Mouse (Mus musculus): Measurements from ENCODE around the gene Cldn13.
"Not testable (repeated sequence)": the region's sequence is repeated elsewhere in the genome, so short reads cannot be mapped to it uniquely, and the experiment has no call there.

The Cldn13 gene

DNA sequence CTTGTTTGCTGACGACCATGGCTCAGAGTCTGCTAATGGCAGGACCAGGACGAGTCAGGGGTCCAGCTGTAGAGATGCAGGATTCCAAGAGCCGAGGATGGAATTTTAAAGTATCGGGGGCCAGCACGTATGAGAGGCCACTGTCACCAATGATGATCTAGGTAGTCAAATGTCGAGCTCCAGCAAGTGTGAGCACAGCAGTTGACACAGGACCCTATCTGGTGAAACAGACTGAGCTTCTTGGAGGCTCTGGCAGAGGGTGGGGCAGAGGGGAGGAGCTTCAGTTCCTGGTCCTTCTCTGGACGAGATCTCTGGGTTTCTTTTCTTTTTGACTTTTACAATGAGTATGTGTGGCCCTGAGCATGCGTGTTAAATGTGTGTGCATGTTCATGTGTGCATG is at the start of gene Cldn13:
Gene Cldn13, minus strand, starts transcription at position 216 of the 400 bp plus-strand sequence.
- DNase-seq (ENCODE audit: low spot score) = no peak

DNA sequence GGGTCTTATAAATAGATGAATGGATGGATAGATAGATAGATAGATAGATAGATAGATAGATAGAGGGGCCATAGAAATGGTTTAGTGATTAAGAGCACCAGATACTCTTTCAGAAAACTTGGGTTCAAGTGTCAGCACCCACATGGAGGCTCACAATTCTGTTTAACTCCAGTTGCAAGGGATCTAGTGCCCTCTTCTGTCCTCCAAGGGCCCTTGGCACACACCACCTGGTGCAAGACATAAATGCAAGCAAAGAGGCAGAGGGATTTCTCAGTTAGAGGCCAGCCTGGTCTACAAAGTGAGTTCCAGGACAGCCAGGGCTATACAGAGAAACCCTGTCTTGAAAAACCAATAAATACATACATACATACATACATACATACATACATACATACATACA is 49.3 kb upstream of the Cldn13 start:
- DNase-seq (ENCODE audit: low spot score) = not testable (repeated sequence)

DNA sequence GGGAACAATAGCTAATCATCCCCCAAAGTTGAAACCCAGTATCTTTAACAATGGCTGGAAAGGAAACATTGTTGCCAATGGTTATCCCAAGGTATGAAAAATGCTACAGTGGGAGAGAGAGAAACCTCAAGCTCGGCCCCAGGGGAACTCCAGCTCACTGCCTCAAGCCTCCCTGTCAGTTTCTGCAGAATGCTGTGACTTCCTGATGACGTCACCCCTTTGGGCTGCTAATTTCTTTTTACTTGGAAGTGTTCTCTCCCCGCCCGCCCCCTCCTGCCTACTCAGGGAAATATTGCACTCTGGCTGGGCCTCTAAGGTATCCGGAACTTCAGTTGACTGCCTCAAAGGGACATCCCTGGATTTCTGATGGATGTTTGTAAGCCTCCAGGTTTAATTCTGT is 48.2 kb upstream of the Cldn13 start:
- DNase-seq (ENCODE audit: low spot score) = no peak

DNA sequence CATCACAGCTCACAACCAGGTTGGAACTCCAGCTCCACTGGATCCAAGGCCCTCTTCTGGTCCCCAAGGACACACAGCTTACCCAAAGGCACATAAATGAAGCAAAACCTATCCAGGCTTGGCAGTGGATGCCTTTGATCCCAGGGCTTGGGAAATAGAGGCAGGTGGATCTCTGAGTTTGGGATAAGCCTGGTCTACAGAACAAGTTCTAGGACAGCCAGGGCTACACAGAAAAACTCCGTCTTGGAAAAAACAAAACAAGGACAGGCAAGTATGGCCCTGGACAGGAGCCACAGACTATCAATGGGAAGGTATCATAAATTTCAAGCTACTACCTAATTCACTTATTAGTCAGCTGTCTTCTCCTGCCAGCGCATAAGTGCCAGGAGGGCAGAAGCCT is 46.2 kb upstream of the Cldn13 start:
- DNase-seq (ENCODE audit: low spot score) = no peak

DNA sequence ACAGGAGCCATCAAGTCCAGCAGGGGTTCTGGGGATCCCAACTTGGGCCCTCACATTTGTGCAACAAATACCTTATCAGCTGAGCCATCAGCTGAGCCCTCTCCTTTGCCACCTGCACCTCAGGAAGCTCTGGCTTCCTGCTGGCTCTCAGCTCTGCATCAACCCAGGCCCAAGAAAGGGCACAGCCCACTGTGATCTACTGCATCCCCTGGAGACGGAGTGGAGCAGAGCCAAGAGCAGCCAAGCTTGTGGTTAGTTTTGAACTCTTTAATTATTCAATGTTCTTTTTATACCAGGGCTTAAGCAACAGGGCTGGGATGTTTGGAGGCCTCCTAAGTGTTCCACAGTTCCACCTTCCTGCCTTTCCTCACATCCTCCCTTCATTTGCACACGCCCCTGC is 45.1 kb upstream of the Cldn13 start:
- no peak for DNase-seq (ENCODE audit: low spot score)

DNA sequence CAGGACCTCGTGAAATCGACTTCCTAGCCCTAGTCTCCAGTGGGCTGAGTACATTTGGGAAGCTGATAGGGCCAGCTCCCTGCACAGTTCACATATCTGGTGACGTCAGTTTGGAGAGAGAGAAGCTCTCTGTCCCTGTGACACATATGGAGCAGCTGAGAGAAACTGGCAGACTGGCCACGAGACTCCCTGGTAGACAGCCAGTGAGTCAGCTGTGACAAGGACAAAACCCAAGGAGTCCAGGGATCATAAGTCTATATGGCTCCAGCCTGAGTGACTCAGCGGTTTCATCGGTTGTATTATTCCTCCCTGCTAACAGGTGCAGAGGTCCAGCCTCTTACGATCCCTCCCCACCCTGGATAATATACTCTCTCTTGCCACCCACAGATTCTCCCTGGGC is 43.8 kb upstream of the Cldn13 start:
- no peak for DNase-seq (ENCODE audit: low spot score)

DNA sequence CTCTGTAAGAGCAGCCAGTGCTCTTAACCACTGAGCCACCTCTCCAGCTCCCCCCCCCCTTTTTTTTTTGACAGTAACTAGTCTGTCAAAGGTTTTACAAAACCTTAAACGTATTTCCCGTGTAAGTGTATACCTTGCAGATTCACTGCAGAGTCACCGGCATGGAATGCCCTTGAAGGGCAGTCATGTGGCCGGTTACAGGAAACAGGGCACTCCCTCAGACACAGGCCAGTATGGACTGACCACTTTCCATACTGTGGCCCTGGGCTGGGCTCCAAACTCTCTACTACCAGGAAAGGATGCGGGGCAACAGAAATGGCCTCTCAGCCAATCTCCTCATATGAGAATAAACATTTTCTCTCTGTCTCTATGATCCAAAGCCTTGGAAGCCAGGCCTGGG is 40.2 kb upstream of the Cldn13 start:
- no peak for DNase-seq (ENCODE audit: low spot score)

DNA sequence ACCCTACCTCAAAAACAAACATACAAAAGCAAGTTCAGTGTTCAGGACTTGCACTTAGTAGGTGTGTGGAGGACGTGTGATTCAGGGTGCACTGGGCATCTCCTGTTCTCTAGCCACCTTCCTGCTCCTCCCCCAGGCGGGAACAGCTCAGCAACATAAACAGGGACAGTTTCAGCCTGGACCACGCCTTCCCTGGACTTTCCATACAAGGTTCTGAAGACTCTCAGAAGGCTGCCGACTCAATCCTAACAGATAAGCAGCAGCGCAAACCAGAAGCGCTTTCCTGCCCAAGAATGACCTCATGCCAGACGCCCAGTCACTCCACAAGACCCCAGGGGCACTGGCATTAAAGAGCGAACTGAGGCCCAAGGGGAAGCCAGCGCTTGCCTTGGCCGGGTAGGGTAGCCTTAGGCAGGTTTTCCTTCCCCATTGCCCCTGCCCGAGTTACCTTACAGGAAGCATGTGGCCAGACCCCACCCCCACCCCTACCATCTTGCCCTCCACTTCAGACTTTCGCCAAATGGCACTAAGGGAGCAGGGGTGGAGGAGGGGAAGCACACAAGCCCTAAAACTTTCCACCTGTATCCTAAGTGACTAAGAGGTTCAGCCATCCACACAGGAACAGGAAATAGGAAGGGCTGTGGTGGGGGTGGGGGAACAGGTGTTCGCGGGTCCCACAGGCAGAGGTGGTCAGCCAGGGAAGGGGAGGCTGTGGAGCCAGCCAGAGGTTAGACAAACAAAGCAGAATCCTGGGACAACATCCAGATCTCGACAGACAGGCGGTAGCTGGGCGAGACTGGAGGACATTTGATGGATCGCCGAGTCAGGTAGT is 35.9 kb upstream of the Cldn13 start:
- DNase-seq (ENCODE audit: low spot score) = no peak

DNA sequence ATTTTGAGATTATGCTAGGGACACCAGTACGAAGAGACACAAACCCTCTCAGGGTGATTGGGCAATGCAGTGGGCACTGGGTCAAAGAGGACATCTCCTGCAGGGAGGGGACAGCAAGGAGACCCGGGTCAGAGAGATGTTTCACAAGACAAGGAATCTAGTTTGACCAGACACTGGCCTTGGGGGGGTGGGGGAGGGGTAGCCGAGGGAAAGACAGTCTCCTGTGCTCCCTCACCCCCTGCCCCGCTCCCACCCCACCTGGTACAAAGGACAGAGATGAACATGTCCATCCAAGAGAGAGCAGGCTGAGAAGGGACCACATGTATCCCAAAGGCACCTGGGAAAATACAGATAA is 32.7 kb upstream of the Cldn13 start:
- no peak for DNase-seq (ENCODE audit: low spot score)

DNA sequence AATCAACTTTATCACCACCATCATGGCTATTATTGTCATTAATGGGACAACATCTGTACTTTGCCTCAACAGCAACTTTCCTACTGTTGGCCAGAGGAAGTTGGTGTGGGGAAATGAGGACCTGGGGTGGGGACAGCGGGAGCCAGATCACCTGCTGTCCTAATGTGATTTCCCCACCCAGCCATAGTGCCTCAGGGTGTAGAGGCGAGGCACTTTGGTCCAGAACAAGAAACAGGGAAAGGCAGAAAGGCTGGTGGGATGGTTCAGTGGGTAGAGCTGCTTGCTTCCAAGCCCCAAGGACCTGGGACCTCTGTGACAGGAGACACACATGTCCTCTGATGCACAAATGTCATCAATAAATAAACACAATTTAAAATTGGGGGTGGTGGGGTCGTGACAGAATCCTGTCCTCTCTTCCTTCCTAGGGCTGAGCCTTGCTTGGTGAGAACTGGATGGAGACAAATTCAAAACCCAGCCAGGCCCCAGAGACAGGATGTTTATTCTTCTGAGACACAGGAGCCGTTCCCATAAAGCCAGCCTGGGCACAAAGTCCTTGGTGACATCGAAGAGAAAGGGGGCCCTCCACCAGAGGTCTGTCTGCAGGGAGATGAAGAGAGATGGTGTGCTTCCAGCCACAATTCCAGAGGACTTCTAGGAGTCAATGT is 32.2 kb upstream of the Cldn13 start:
- no peak for DNase-seq (ENCODE audit: low spot score)

DNA sequence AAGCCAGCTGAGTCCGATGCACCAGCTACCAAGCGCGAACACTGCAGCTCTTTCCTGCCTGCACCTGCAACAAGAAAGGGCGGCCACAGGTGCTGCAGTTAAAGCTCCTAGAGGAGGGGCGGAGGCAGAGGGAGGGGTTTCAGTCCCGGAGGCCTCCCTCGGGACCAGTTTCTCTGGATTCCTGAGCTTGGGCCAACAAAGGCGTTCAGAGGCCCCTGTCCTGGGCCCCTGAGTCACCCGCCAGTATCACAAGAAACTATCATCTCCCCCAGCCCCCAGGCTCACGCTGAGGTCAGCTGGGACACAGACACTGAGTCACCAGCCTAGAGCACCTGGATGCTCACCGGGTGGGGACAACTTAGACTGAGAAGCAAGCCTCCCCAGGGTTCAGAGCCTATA is 31.5 kb upstream of the Cldn13 start, which contains the start of gene Cldn4:
Gene Cldn4, minus strand, starts transcription at position 78 of the 399 bp plus-strand sequence.
- peak; percentile 46 for DNase-seq (ENCODE audit: low spot score)

DNA sequence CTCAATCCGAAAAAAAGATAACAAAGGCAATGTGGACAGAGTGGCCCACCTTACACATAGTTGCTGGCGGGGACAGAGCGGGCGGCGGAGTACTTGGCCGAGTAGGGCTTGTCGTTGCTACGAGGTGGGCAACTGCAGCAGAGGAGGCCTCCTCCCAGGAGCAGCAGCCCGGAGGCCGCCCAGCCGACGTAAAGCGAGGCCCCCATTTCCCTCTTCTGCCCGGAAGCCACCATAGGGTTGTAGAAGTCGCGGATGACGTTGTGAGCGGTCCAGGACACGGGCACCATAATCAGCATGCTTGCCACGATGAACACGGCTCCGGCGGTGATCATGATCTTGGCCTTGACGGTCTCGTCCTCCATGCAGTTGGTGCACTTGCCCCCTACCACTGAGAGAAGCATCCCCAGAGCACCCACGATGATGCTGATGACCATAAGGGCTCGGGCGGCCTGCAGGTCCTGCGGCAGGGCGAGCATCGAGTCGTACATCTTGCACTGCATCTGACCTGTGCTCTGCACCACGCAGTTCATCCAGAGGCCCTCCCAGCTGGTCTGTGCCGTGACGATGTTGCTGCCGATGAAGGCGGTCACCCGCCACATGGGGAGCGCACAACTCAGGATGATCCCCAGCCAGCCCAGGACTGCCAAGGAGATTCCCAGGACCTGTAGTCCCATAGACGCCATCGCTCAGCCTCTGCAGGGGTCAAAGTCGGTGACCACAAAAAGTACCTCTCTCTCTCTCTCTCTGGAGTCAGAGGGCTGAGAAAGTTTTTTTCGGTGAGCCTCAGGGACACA is 30.9 kb upstream of the Cldn13 start:
- no peak for DNase-seq (ENCODE audit: low spot score)

DNA sequence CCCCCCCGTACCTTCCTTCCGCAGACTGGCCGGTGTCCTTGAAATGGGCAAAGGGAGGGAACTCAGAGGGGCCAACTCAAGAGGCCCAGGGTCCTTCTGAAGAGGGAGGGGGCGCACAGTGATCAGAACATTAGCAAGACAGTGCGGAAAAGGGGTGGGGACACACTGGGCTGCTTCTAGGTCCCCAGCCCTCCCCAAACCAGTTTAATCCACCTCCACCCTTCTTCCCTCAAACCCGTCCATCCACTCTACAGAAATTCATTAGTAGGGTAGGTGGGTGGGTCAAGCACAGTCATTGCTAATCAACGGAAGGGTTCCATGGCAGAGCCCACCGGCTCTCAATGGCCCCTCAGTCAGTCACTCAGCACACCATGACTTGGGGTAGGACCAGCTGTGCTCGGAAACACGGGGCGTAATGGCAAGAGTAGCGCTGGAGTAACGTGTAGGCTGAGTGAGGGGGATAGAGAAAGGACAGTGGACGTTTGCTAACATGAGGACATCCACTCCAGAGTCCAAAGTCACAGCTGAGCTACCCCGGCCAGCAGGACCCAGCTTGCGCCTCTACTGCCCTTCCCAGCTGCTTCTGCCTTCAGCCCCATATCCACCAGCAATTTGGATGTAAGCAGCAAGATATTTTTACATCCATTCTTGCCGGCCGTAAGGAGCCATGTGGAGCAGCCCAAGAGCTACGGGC is 30.1 kb upstream of the Cldn13 start:
- no peak for DNase-seq (ENCODE audit: low spot score)

DNA sequence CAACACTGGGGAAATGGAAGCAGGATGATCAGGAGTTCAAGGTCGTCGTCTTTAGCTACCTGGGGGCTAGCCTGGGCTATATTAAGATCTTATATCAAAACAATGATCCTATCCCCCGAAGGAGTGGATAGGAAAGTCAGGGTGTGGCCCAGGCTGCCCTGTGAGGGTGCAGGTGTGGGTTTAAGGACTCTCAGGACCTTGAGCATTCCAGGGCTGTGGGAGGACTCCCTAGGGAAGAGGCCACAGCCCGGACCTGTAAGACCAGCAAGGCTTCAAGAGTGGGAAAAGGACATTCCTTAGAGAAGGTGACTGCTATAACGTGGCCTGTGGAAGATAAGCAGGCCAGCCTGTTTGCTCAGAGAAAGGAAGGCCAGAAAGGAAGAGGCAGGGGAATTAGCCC is 28.9 kb upstream of the Cldn13 start:
- DNase-seq (ENCODE audit: low spot score) = no peak

DNA sequence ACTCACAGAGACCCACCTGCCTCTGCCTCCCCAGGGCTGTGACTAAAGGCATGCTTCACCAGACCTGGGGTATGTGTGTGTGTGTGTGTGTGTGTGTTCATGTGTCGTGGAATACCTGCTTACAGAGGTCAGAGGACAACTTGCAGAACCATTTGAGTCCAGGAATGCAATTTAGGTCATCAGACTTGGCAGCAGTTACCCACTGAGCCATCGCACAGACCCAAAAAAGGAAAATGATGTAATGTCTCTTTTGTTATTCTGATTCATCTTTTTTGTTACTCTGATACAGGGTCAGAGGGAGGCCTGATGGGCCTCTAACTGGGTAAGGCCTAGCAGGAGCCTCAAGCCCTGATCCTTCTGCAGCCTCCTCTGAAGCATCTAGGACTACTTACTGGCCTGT is 27.4 kb upstream of the Cldn13 start:
- no peak for DNase-seq (ENCODE audit: low spot score)

DNA sequence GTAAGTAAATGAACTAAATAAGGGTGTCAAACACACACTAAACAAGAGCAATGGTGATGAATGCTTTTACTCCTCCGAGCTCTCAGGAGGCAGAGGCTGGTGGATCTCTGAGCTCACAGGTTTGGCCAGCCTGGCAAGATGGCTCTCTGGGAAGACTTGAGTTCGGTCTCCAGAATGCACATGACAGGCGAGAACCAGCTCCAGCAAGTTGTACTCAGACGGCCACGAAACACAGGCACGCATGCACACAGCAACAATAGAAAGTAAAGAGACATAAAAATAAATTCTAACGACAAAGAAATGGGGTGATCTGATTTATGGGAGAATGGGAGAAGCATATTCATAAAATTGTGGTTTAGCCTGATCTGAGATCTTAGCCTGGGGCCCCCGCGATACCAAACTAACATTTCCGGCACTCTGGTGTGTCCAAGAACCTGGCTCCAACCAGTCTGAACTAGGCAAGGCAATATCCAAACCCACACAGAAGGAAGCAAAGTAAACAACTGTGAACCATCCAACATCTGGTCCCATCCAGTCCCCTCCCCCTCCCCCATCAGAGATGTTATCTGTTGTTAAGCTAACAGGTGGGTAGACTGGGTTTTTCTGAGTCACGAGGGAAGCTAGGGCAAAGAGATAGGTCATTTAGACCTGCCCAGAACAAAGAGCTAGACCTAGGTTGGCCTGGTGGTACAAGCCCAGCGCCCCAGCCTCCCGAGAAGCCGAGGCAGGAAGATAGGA is 26.3 kb upstream of the Cldn13 start:
- DNase-seq (ENCODE audit: low spot score) = no peak

DNA sequence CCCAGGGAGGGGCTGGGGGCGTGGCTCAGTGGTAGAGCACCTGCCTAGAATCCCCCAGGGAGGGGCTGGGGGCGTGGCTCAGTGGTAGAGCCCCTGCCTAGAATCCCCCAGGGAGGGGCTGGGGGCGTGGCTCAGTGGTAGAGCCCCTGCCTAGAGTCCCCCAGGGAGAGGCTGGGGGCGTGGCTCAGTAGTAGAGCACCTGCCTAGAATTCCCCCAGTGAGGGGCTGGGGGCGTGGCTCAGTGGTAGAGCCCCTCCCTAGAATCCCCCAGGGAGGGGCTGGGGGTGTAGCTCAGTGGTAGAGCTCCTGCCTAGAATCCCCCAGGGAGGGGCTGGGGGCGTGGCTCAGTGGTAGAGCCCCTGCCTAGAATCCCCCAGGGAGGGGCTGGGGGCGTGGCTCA is 24.2 kb upstream of the Cldn13 start:
- DNase-seq (ENCODE audit: low spot score) = not testable (repeated sequence)

DNA sequence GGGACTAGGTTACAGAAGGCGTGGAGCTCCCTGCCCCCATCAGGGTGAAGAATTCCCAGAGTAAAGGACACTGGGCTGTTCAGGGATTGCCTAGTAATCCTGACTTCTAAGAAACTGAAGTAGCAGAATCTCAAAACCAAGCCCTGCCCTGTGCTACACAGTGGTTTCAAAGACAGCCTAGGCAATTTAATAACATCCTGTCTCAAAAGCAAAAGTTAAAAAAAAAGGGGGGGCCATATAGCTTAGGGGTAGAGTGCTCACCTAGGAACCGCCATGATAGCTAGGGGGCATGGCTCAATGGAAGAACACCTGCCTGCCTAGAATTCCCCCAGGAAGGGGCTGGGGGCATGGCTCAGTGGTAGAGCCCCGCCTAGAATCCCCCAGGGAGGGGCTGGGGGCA is 23.7 kb upstream of the Cldn13 start:
- DNase-seq (ENCODE audit: low spot score) = no peak

DNA sequence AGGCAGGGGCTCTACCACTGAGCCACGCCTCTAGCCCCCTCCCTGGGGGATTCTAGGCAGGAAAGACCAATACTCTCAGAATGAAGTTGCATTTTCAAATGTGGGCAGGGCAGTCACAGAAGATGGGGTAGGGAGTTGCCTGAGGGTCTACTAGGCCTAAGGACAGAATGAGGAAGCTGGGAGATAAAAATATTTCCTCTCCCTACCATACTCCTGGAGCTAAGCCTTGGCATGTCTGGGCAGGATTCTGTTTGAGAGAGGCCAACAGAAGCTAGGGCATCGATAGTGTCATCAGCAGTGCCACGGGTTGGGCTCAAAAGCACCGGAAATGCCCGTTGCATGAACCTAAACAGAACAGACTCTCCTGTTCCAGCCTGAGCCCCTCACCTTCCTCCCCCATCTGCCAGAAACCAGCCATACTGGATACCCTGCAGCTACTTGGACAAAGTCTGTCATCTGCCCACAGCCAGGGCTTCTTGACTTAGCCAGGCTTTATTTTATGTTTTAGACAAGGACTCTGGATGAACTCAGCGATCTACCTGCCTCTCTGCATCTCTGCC is 21.4 kb upstream of the Cldn13 start:
- DNase-seq (ENCODE audit: low spot score) = no peak

DNA sequence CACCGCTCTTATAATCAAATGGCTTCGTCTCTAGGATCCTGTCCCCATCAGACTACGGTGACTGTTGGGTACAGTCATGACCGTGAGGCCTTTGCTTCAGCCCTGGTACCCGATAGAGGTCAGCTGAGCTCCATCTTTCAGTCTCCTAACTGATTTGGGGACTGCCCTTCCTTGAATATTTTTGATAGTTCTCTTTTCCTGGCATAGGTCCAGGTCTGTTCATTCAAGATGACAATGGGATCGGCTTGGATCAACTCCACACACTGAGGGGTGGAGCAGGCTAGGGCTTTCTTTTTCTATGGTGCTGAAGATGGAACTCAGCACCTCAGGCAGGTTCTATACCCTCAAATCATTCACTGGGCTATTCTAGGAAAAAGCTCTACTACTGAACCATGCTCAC is 20.7 kb upstream of the Cldn13 start:
- DNase-seq (ENCODE audit: low spot score) = no peak

DNA sequence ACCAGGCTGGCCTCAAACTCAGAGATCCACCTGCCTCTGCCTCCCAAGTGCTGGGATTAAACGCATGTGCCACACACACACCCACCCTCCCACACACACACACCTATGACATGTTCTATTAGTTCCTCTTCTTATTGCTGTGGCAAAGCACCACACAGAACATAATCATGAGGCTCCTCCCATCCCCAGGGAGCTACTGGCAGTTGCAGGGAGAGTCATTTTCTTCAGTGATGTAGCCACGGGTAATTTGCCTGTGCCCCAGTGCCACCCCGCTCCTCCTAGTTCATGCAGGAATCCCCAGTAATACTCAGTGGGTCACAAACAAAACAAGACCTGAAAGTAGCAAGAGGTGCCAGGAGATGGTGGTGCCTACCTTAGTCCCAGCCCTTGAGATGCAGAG is 19.3 kb upstream of the Cldn13 start:
- DNase-seq (ENCODE audit: low spot score) = no peak

Measured in embryo, embryonic 10.5 days (tissue).